Mouse (Mus musculus) T-helper 2 cell (primary cell): ENCODE results near the gene Samd9l.
"Not testable (repeated sequence)": the region's sequence is repeated elsewhere in the genome, so short reads cannot be mapped to it uniquely, and the experiment has no call there.

Experiments used
- in situ Hi-C: fragments of 300-600 bp; cut with MboI, MseI; formaldehyde crosslinking; loops from one replicate; pipeline ENCODE4 v1.15.1; 2025; ENCODE audit warnings: high pct_unique_total_duplicates

Gene Samd9l

DNA sequence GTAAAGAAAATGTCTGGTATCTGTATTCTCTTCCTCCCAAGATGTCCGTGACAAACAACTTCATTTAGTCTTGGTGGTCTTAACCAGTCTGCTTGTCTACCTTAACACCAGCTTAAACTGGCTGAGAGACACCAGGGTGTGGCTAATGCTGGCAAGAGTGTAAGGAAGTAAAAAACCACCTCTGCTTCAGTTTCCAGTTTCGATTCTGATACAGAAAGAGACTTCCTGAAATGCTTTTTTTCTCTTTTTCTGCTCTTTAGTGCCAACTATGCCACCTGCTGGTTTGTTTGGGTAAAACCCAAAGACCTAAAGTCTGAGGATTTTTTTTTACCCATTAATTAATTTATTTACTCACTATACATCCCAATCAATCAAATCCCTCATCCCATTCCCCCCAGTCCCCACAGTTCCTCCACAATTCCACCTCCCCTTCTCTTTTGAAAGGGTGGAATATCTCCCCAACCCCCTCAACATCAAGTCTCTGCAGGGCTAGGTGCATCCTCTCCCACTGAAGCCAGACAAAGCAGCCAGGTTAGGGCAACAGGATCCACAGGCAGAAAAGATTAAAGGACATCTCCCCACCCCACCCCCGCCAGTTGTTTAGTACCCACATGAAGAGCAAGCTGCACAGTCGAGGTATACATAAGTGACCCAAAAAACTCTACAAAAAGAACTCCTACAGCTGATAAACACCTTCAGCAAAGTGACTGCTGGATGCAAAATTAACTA lies at the start of gene Samd9l:
Gene Samd9l (minus strand): TSS at position 233 of the 729 bp plus-strand sequence.
- in situ Hi-C loops: loop anchor here (5.0 kb wide), 1 partner anchor 57 kb away; no protein-coding TSS in a partner anchor

DNA sequence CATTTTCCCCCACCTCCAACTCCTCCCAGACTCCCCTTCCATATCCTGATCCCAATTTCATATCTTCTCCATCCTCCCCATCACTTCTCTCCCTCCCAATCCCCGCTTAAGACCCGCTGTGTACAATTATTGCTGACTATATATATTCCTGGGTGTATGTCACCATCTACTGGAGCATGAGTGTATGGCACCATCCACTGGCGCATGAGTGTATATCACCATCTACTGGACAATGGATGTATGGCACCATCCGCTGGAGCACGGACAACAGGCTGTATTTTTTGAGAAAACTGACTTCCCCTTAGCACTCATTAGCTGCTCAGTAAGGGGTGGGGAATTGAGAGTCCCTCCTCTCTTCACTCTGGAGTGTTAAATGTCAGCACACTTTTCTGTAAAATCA lies 48.0 kb upstream of the Samd9l start:
- in situ Hi-C loops: no loop called here

DNA sequence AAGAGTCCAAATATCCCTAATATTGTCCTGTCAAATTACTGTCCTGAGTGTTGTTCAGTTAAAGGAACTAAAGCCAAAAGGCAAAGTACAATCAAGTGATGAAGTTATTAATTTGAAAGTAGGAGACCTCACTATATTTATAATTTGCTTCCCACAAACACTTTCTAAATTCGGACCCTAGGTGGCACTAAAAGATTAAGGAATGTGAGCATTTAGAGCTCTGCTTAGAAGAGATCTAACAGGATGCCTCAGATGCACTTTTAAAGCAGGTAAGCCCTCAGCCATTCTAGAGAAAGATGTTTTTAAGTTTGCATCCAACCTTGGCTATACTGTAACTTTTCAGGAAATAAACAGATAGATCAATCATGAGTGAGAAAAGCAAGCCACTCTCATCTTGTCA lies 44.5 kb upstream of the Samd9l start:
- in situ Hi-C loops: no loop called here

- in situ Hi-C loops: no loop called here
Observed at GRCm38 (mm10) chr6:3436087-3436486, 36.7 kb upstream of the Samd9l start.

DNA sequence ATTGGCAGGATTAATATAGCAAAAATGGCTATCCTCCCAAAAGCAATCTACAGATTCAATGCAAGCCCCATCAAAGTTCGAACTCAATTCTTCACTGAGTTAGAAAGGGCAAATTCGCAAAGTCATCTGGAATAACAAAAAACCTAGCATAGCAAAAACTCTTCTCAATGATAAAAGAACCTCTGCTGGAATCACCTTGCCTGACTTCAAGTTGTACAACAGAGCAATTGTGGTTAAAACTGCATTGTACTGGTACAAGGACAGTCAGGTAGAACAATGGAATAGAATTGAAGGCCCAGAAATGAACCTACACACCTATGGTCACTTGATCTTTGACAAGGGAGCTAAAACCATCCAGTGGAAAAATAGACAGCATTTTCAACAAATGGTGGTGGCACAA lies 31.6 kb upstream of the Samd9l start:
- in situ Hi-C loops: not testable (repeated sequence)

DNA sequence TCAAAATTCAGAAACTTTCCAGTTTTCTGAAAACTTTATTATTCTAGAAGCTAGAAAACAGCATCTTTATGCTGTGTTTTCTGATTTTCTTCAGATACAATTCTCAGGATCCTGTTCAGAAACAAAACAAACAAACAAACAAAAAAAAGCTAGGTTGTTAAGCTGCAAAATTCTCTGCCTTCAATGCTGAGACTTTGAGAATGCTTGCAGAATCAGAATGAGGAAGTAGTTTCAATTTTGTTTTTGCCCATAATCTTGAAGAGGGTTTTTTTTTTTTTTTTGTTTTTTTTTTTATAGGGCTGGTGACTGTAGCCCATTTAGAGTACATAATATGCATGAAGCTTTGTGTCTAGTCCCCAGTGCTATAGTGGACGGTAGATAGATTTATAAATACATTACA lies 27.7 kb upstream of the Samd9l start:
- in situ Hi-C loops: no loop called here

GRCm38 (mm10) chr6:3425333-3425732 lies 26.0 kb upstream of the Samd9l start:
- in situ Hi-C loops: not testable (repeated sequence)

- in situ Hi-C loops: not testable (repeated sequence)
Observed at GRCm38 (mm10) chr6:3424613-3425277, 25.4 kb upstream of the Samd9l start.

DNA sequence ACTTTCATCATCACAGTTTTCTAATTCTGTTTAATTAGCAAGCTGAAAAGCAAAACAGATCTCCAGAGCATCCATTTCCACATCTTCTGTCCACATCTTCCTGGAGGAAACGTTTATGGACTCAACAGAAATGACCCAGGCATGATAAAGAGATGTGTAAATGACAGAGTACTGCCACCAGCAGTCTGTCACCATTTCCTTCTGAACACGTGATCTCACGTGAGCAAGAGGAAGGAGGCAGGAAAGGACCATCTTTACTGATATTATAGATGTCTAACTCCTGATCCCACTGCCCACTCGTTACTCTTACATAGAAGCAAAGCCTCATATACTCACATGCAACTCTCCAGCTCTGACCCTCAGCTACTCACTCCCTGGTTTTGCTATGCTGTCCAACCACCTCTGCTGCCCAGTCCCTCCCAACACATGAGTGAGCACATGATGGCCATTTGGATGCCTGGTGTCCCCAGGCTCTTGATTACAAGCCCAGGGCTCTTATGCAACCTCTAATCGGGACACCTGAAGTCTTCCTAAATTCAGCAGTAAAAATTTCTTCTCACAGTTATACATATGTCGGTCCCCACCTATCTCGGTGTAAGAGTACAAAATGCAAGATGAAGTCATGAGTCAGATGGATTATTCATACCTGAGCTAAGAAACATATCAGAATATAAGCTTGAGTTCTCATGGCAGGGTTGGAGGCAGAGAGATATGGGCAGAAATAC lies 2.0 kb downstream of the Samd9l start:
- in situ Hi-C loops: loop anchor here (5.0 kb wide), 1 partner anchor 55 kb away; no protein-coding TSS in a partner anchor

GRCm38 (mm10) chr6:3395921-3396611 lies 3.3 kb downstream of the Samd9l start:
- in situ Hi-C loops: loop anchor here (5.0 kb wide), 1 partner anchor 54 kb away; no protein-coding TSS in a partner anchor

DNA sequence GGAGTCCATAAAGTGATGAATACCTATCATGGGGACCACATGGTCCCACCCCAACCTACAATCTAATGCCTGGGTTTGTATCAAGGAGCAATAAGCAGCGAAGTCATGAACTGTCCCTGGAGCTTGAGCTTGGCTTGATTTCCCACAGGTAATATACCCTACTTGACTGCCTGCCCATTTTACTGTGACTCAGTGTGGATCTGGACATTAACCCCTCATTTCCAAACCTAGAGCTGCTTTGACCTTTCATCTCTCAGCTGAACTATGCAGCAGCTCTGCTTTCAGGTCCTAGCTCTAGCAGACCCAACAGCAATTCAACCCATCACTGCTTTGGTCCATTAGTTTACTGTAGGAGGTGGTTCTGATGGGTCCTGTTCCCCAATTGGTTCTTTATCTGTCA lies 9.4 kb downstream of the Samd9l start:
- in situ Hi-C loops: no loop called here

GRCm38 (mm10) chr6:3386565-3386964 lies 12.8 kb downstream of the Samd9l start:
- in situ Hi-C loops: no loop called here

GRCm38 (mm10) chr6:3384816-3385215 lies 14.6 kb downstream of the Samd9l start:
- in situ Hi-C loops: not testable (repeated sequence)

GRCm38 (mm10) chr6:3384115-3384791 lies 15.1 kb downstream of the Samd9l start:
- in situ Hi-C loops: not testable (repeated sequence)

GRCm38 (mm10) chr6:3379146-3379545 lies 20.2 kb downstream of the Samd9l start:
- in situ Hi-C loops: no loop called here

DNA sequence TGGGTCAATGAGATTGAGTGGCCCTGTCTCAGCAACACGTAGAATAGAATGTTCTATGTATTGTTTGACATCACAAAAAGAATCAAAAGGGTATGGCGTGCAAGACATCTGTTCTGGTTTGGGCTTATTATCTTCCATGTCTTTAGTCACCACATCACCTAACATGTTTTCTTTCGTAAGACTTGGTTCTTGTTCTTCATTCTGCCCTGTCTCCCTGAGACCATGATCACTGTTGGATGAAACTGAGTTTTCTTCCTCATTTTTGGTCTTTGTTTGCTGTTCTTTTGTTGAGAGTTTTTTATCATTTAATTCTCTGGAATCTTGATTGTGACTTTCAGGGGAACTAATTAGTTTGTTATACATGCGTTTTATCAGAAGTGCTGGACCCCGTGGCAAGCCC lies 22.7 kb downstream of the Samd9l start:
- in situ Hi-C loops: no loop called here

DNA sequence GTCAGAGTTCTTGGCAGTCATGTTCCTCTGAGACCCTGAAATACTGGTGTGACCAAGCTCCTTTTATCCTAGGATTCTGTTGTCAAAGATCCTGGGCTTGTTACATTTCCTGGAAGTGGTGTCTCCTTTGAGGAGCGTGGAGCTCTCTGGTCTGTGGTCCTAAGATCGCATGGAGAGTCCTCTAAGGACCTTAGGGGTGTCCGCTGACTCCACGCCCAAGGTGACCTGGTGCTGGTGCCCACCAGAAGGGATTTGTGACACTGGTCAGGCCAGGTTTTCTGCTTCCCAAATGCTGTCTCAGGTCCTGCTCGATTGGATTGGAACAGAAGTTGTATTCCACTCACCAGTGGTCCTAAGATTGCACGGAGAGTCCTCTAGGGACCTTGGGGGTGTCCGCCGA lies 29.8 kb downstream of the Samd9l start:
- in situ Hi-C loops: no loop called here

DNA sequence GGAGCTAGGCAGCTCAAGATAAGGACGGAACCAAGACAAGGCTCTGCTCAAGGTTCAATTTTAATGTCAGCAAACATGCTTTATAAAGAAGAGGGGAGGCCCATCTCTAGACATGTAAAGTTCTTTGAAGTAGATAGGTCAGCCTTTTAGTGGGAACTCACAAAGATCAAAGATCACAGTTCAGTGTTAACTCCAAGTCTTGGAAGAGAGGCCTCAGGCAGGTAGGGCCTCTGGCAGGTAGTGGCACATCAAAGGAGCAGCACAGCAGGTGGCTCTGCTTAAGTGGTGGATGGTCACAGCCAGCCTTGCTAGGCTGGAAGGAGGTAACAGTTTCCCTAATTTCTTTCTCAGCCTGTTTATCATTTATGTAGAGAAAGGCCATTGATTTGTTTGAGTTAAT lies 33.8 kb downstream of the Samd9l start:
- in situ Hi-C loops: not testable (repeated sequence)

GRCm38 (mm10) chr6:3345924-3346597 lies 53.3 kb downstream of the Samd9l start:
- in situ Hi-C loops: not testable (repeated sequence)

DNA sequence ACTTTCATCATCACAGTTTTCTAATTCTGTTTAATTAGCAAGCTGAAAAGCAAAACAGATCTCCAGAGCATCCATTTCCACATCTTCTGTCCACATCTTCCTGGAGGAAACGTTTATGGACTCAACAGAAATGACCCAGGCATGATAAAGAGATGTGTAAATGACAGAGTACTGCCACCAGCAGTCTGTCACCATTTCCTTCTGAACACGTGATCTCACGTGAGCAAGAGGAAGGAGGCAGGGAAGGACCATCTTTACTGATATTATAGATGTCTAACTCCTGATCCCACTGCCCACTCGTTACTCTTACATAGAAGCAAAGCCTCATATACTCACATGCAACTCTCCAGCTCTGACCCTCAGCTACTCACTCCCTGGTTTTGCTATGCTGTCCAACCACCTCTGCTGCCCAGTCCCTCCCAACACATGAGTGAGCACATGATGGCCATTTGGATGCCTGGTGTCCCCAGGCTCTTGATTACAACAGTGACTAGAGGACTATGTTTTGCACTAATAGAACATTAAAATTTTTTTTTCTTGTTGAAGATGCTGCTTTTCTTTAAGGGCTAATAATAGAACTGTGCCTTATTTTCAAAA lies 54.2 kb downstream of the Samd9l start:
- in situ Hi-C loops: not testable (repeated sequence)
